Mouse (Mus musculus) liver, postnatal 0 days (tissue): Measurements from ENCODE around the gene Phf24.

ENCODE experiments used
- CTCF ChIP-seq: sonication (generic); IDR thresholded peaks from 2 replicates; pipeline ENCODE4 v1.5.1; 2016; ENCODE audit warnings: antibody characterized with exemption, low read depth
- EP300 ChIP-seq: IDR thresholded peaks from 2 replicates; pipeline ENCODE4 v1.6.1; 2016; ENCODE audit warnings: antibody characterized with exemption, low read depth, mild to moderate bottlenecking

GRCm38 (mm10) chr4:42917402-42917774, 928 bp downstream of the Phf24 start:
- TF ChIP-seq EP300 (no peak), CTCF (no peak)
